Mouse (Mus musculus) stomach, embryonic 16.5 days (tissue): ENCODE results near the gene Galnt6. TPM values are rescaled to one million over a fixed set of nuclear protein-coding genes. Genes with fewer than 3 reads are reported as not detected.

ENCODE experiments used
- ATAC-seq: fragments of 200-750 bp; cut with Nextera tagmentation; 2 replicates; pipeline ENCODE4 v1.8.0; 2017; ENCODE audit warnings: moderate number of reproducible peaks, moderate TSS enrichment; ENCODE audit not compliant: insufficient read depth, low FRiP score
- H3K27ac ChIP-seq: fragments of 300-500 bp; sonication (generic); 2 replicates; pipeline ENCODE4 v1.5.1; 2014; ENCODE audit warnings: low read length
- H3K27me3 ChIP-seq: fragments of 300-500 bp; sonication (generic); 2 replicates; pipeline ENCODE4 v1.6.1; 2014; ENCODE audit warnings: low read length, control low read depth, mixed read lengths; ENCODE audit not compliant: control insufficient read depth, insufficient read depth
- H3K36me3 ChIP-seq: fragments of 300-500 bp; sonication (generic); 2 replicates; pipeline ENCODE4 v1.6.1; 2014; ENCODE audit warnings: low read length; ENCODE audit not compliant: control insufficient read depth, insufficient read depth
- H3K4me1 ChIP-seq: fragments of 300-500 bp; sonication (generic); 2 replicates; pipeline ENCODE4 v1.6.1; 2014; ENCODE audit warnings: low read length, control low read depth, mixed read lengths; ENCODE audit not compliant: control insufficient read depth, insufficient read depth
- H3K4me2 ChIP-seq: fragments of 300-500 bp; sonication (generic); 2 replicates; pipeline ENCODE4 v1.6.1; 2014; ENCODE audit warnings: low read depth, low read length, mixed read lengths
- H3K4me3 ChIP-seq: fragments of 300-500 bp; sonication (generic); replicated peaks from 2 replicates; pipeline ENCODE4 v1.5.1; 2014; ENCODE audit warnings: mild to moderate bottlenecking, low read length
- H3K9ac ChIP-seq: fragments of 300-500 bp; sonication (generic); 2 replicates; pipeline ENCODE4 v1.6.1; 2014; ENCODE audit warnings: low read length
- H3K9me3 ChIP-seq: fragments of 300-500 bp; sonication (generic); replicated peaks from 2 replicates; pipeline ENCODE4 v1.6.1; 2016; ENCODE audit warnings: low read length, control low read depth; ENCODE audit not compliant: control insufficient read depth
- WGBS: fragments of 180-500 bp; shearing (Covaris S2); extraction: QIAGEN DNeasy Blood & Tissue Kit; methylation state at CpG from one replicate; pipeline ENCODE4 v1.1.7; 2014; 5-methylcytosine and 5-hydroxymethylcytosine counted together
- polyA plus RNA-seq: library from polyadenylated mRNA; unstranded; fragments of >200 nt; fragmentation: Nextera tagmentation; extraction: Ambion mirVana; gene quantifications from 2 replicates; pipeline ENCODE4 v1.2.1, GENCODE M21; 2015

Galnt6 gene
- polyA plus RNA-seq, 1 experiment from 2014 or later: 6.9 TPM

DNA sequence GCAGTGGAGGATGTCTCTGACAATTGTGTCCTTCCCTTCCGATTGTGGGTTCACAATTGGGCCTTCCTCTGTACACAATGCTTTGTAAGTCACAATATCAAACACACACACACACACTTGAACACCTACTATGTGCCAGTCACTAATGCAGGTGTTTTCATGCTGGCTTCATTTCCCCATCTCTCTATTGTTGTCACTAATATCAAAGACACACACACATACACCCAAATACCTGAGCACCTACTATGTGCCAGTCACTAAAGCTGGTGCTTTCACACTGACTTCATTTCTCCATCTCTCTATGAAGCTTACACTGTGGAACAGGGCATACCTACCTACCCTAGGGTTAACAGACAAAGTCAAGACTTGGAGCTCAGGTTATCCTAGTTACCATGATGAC is 23.8 kb downstream of the Galnt6 start:
- H3K27ac ChIP-seq: no peak overlapping the region
- 0 out of 2 replicates have a peak, but pooled peaks cover 5% of the 10 kb centered on the region for H3K4me1 ChIP-seq
- H3K4me3 ChIP-seq: no peak overlapping the region
- no peaks in the 10 kb centered on the region for H3K36me3 ChIP-seq
- H3K27me3 ChIP-seq: peaks cover 4% of the 10 kb centered on the region
- no peak for ATAC-seq
- H3K9me3 ChIP-seq: no peaks in the 10 kb centered on the region
- whole genome bisulfite sequencing: 81% methylated on average over 1 of the region's 1 CpGs
- H3K9ac ChIP-seq: no peak overlapping the region
- no peak overlapping the region for H3K4me2 ChIP-seq

GRCm38 (mm10) chr15:100703913-100704312 is 25.3 kb downstream of the Galnt6 start:
- Histone ChIP-seq H3K9me3 (no peaks in the 10 kb centered on the region), H3K27ac (no peak overlapping the region), H3K4me1 (0 out of 2 replicates have a peak, but pooled peaks cover 7% of the 10 kb centered on the region), H3K36me3 (no peaks in the 10 kb centered on the region), H3K4me2 (0 out of 2 replicates have a peak overlapping the region, but pooled peaks have one; percentile 5), H3K27me3 (peaks cover 4% of the 10 kb centered on the region), H3K4me3 (no peak overlapping the region), H3K9ac (no peak overlapping the region)
- 16% methylated on average over 17 of the region's 17 CpGs for WGBS
- no peak for ATAC-seq

DNA sequence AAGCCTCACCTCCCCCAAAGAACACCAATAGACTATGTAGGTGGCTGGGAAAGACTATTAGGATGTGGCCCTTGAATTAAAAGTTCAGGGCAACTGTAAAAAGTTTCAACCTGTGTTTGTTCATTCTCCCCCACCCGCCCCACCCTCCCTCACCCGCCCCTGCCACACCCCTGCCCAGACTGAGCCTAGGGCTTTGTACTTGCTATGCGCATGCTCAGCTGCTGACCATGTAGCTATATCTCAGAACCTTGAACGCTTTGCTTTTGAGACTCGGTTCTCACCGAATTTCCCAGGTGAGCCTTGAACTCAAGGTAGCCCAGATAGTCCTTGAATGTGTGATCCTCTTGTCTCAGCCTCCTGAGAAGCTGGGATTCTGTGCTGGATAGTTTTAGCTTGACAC is 27.3 kb downstream of the Galnt6 start:
- H3K4me2 ChIP-seq: no peak overlapping the region
- WGBS: 49% methylated on average over 6 of the region's 6 CpGs
- H3K4me1 ChIP-seq: 0 out of 2 replicates have a peak, but pooled peaks cover 7% of the 10 kb centered on the region
- H3K9ac ChIP-seq: no peak overlapping the region
- ATAC-seq: no peak
- no peaks in the 10 kb centered on the region for H3K9me3 ChIP-seq
- H3K27ac ChIP-seq: 0 out of 2 replicates have a peak overlapping the region, but pooled peaks have one; percentile 37
- H3K27me3 ChIP-seq: peaks cover 4% of the 10 kb centered on the region
- H3K36me3 ChIP-seq: no peaks in the 10 kb centered on the region
- H3K4me3 ChIP-seq: no peak overlapping the region

DNA sequence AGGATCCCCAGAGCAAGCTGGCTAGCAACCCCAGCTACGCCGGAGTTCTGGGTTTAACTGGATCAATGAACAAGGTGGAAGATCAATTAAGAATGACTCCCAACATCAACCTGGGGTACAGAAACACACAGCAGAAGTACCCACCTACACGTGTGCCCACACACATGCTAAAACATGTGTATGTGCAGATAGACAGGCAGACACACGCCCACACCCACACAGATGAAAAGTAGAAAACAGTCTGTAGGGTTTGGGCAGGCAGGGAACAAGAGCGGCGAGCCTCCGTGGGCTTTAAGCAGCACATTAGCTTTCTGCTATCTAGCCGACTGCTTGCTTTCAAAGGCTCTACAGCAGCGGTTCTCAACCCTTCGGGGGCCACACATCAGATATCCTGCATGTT is 28.1 kb downstream of the Galnt6 start:
- 60% methylated on average over 10 of the region's 10 CpGs for WGBS
- no peaks in the 10 kb centered on the region for H3K9me3 ChIP-seq
- H3K9ac ChIP-seq: no peak overlapping the region
- ATAC-seq: no peak
- H3K36me3 ChIP-seq: no peaks in the 10 kb centered on the region
- no peak overlapping the region for H3K4me3 ChIP-seq
- H3K27me3 ChIP-seq: peaks cover 4% of the 10 kb centered on the region
- H3K27ac ChIP-seq: peak overlapping the region; percentile 37; the same call in 1 of the 2 replicates
- 0 out of 2 replicates have a peak, but pooled peaks cover 7% of the 10 kb centered on the region for H3K4me1 ChIP-seq
- no peak overlapping the region for H3K4me2 ChIP-seq

GRCm38 (mm10) chr15:100700424-100700823 is 28.8 kb downstream of the Galnt6 start:
- Histone ChIP-seq H3K4me1 (0 out of 2 replicates have a peak, but pooled peaks cover 7% of the 10 kb centered on the region), H3K27me3 (peaks cover 4% of the 10 kb centered on the region), H3K36me3 (no peaks in the 10 kb centered on the region), H3K27ac (no peak overlapping the region), H3K4me3 (no peak overlapping the region), H3K9me3 (no peaks in the 10 kb centered on the region), H3K4me2 (no peak overlapping the region), H3K9ac (no peak overlapping the region)
- WGBS: 59% methylated on average over 5 of the region's 5 CpGs
- ATAC-seq: no peak

DNA sequence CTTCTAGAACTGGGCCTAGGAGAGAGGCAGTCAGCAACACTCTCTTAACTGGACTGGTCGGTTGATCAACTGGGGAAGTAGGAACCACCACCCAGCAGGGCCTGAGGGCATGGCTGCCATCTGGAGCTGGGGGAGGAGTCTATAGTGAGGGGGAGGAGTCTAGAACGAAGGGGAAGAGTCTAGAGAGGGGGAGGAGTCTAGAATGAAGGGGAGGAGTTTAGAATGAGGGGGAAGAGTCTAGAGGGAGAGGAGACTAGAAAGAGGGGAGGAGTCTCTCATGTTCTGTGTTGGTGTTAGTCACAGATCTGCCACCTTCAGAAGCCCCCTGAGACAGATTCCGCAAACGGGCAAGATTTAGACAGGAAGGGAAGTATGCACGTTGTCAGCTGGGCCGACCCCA is 29.8 kb downstream of the Galnt6 start:
- ATAC-seq: no peak
- 69% methylated on average over 6 of the region's 6 CpGs for WGBS
- no peak overlapping the region for H3K4me2 ChIP-seq

DNA sequence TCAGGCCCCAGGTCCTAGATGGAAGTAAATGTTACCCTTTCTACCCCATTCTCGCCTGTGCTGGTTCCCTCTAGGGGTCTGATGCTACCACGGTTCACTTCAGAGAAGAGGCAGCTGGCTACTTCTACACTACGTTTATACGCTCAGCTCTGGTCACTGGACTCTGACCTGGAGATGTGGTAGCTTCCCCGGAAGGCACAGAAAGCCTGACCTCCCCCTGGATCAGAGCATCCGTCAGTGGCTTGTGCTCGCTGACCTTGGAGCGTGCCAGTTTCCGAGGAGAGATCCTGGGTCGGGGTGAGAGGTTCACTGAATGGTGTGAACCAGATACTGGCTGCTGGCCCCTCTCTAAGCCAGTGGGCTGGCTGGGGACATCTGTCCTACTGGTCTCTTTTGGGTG is 31.1 kb downstream of the Galnt6 start:
- H3K9me3 ChIP-seq: no peaks in the 10 kb centered on the region
- WGBS: 65% methylated on average over 10 of the region's 10 CpGs
- H3K4me1 ChIP-seq: 0 out of 2 replicates have a peak, but pooled peaks cover 2% of the 10 kb centered on the region
- no peak overlapping the region for H3K4me3 ChIP-seq
- no peak for ATAC-seq
- H3K9ac ChIP-seq: no peak overlapping the region
- no peak overlapping the region for H3K4me2 ChIP-seq
- H3K27me3 ChIP-seq: no peaks in the 10 kb centered on the region; the same call in 1 of the 2 replicates
- H3K36me3 ChIP-seq: no peaks in the 10 kb centered on the region
- no peak overlapping the region for H3K27ac ChIP-seq

More for the DNA sequence above, 29.8 kb downstream of the Galnt6 start:
- peaks cover 4% of the 10 kb centered on the region for H3K27me3 ChIP-seq
- no peaks in the 10 kb centered on the region for H3K9me3 ChIP-seq
- no peak overlapping the region for H3K4me3 ChIP-seq
- 0 out of 2 replicates have a peak, but pooled peaks cover 7% of the 10 kb centered on the region for H3K4me1 ChIP-seq
- no peak overlapping the region for H3K27ac ChIP-seq
- no peaks in the 10 kb centered on the region for H3K36me3 ChIP-seq
- H3K9ac ChIP-seq: no peak overlapping the region

- Histone ChIP-seq H3K9ac (no peak overlapping the region), H3K4me3 (no peak overlapping the region), H3K4me1 (no peaks in the 10 kb centered on the region), H3K9me3 (peaks cover 9% of the 10 kb centered on the region; the same call in 1 of the 2 replicates), H3K4me2 (no peak overlapping the region), H3K36me3 (no peaks in the 10 kb centered on the region), H3K27ac (no peak overlapping the region), H3K27me3 (no peaks in the 10 kb centered on the region)
- no peak; the same call in 1 of the 2 replicates for ATAC-seq
- WGBS: 84% methylated on average over 9 of the region's 9 CpGs
Observed at GRCm38 (mm10) chr15:100694406-100694805, 34.8 kb downstream of the Galnt6 start.

- H3K27ac ChIP-seq: no peak overlapping the region
- no peaks in the 10 kb centered on the region for H3K36me3 ChIP-seq
- no peak overlapping the region for H3K4me2 ChIP-seq
- H3K9me3 ChIP-seq: peaks cover 9% of the 10 kb centered on the region; the same call in 1 of the 2 replicates
- WGBS: 58% methylated on average over 3 of the region's 3 CpGs
- ATAC-seq: no peak
- H3K4me3 ChIP-seq: no peak overlapping the region
- H3K9ac ChIP-seq: no peak overlapping the region
- peaks cover 7% of the 10 kb centered on the region for H3K4me1 ChIP-seq
- no peaks in the 10 kb centered on the region for H3K27me3 ChIP-seq
Observed at GRCm38 (mm10) chr15:100691990-100692389, 37.2 kb downstream of the Galnt6 start.
